Mouse (Mus musculus) retina, postnatal 1 day (tissue): ENCODE measurements around the gene Nod2.

ENCODE experiments used
- DNase-seq: peaks from one replicate; pipeline ENCODE4 v3.0.0-alpha.2; 2012

The Nod2 gene

DNA sequence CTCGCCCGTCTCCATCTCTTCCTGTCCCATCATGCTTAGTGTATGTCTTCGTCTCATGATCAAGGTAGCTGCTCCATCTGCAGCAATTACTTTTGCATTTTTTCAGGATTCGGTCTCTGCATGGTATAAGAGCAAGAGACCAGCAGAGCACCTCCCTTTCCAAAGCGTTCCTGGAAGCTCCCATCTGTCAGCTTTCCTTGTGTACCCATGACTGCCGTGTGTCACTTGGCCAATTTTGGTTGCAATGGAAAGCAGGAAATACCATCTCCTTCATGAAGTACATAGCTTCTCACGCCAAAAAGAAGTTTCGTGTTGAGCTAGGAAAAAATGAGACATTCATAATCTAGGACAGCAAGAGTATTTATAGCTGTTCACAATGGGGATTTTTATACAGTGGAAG lies 33.9 kb downstream of the Nod2 start:
- no peak for DNase-seq

DNA sequence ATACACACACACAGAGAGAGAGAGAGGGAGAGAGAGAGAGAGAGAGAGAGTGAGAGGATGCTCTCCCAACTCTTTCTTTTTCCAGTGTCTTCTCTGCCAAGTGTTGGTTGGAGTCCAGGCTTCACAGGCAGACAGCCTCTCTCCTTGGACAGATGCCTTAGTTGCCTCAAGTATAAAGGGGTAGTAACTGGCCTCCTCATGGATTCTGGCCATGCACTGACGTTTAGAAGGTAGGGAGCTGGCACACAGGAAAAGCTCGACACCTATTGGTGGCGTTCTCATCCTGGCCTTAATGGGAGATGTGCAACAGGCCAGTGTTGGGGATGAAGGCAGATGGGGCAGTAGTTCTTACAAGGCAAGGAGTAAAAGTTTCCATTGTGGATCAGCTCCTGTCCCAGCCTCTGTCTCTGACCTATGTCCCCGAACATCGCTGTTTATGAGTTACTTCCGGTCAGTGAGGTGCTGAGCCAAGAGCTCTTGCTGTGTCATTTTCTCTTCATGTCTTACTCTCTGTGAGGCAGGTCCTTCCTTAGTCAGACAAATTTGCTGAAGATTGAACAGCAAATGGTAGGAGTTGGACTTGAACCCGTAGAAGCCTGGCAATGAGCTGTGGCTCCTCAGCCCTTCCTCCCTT lies 36.7 kb downstream of the Nod2 start:
- no peak for DNase-seq

DNA sequence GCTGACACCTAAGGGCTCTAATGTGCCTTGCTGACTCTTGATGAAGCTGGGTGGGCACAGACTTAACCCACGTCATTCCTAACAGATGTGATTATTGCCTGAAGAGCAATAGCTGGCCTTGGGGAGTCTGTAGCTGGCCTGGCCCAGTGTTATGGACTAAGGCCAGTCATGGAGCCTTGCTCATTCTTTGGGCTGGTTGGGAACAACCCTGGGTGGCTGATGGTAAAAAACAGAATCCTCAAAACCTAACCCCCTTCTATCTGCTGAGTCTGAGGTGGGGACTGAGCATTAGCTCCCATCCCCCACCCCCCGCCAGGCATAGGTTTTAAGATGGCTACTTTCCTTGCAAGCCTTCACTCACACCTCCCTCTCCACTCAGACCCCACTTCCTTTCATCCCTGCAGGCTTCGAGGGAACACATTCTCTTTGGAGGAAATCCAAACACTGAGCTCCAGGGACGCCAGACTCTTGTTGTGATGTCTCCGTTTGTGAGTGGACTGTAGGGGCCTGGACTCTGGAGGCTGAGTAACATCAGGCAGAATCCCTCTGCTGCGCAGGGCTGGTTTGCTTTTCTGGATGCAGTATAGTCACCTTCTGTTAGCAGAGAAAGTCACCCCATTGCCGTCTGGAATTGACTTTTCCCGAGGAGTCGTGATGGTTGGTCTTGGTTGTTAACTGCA lies 39.3 kb downstream of the Nod2 start:
- DNase-seq, result no peak

DNA sequence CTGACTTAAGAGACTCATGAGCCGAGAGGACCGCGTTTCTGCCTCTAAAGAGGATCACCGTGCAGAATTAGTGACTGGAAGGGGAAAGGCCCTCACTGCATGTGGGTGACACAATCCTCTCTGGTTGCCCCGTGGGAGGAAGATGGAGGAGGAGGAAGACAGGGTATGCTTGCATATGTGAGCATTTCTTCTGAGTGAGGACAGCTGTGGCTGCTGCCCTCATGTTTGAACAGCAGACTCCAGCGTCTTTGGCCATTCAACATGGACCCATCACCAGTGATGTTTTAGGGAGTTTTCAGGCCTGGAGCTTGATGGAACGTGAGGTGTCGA lies 39.8 kb downstream of the Nod2 start:
- DNase-seq, result no peak

DNA sequence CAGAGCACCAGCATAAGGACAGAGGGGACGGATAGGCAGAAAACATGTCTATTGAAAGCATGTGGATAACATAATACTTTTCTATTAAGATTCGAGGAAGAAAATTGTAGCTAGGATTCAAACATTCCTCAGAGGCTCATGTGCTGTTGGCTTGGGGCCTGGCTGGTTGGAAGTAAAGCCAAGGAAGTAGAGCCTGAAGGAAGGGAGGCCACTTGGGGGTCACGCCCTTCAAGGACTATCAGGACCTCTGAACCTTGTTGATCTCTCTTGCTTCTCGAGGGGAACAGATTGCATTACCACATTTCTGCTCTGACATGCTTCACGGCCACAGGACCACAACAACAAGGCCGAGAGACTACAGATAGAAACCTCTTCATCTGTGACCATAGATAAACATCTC lies 42.0 kb downstream of the Nod2 start:
- no peak for DNase-seq

DNA sequence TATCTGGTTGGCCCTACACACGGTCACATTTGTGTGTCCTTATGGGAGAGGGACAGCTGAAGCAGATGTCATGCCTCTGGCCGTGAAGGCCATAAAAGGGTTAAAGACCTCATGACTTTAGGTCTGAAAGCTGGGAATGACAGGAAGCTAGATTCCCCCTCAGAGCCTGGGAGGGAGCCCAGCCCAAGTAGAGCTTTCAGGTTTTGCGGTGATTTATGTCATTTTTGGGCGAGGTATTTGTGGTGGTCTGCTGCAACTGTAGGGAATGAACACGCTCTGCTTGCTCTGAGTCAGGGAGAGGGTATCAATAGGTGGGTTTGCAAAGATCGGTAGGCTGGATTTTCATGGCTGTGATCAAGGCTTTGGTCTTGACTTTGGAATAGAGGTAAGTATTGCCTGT lies 42.8 kb downstream of the Nod2 start:
- DNase-seq, result no peak

DNA sequence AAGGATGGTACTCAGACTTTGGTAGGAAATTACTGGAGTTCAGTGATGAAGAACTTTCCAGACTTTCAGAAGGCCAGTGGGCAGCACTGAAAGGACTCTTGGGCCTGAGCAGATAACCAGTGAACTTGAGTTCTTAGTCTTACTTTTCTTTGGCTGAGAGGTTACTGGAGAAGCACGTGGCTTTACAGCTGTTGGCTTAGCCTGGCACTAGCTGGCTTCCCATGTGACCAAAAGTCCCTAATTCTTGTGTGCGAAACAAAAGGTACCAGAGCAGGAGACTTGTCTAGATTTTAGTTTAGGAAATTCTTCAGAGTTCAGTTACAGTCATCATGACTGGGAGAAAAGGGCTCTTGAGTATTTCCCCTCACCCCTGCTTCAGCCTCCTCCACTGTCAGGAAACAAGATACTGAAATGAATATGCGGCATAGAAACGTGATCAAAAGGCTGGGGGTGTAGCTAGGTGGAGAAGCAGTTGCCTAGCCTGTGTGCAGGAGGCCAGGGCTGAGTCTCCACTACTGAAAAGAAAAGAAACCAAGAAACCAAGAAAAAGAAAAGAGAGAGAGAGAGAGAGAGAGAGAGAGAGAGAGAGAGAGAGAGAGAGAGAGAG lies 44.3 kb downstream of the Nod2 start:
- DNase-seq, result no peak

DNA sequence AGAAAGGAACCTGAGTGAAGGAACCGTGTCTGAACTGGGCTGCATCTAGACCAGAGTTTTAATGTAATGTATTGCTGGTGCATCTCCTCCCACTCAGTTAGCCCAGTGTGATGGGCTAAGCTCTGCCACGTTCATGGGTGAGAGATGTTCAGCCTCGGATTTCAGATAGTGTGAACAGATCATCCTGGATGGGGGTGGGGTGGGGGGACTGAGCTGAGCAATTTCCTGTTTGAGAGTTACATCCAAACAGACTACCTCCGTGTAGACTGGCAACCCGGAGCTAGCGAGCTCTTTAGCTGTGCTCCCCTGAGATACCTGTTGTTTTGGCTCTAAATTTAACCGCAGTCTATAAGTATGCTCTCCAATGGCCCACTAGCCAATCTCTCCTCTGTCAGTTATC lies 44.8 kb downstream of the Nod2 start:
- no peak for DNase-seq

DNA sequence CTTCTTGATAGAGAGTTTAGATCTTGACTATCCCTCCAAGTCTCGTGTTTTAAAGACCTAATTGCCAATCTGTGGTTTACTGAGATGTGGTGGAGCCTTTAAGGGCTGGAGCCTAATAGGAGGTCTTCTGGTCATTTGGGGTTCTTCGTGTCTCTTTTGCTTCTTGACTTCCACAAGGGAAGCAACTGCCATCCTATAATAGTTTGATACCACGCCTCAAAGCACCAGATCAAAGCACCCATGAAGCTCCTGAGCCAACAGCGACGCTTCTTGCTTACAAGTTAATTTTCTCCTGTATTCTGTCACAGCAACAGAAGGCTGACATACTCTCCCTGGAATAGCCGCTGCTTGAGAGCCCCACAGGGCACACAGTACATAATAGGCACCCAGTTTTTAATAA lies 45.8 kb downstream of the Nod2 start:
- no peak for DNase-seq

DNA sequence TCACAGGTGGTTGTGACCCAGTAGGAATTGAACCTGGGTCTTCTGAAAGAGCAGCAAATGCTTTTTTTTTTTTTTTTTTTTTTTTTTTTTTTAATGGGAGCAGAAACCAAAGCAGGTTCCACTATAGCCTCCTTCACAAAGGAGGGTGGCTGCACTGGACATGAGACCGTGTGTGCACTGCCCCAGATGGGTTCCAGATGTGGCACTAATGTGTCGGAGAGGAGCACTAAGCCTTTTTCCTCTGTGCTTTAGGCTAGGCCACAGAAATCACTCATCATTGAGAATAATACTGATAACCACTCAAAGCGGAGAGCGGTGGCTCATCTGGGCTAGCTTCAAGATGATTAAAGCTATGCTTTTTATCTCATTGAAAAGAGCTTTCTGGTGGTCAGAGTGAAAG lies 46.3 kb downstream of the Nod2 start:
- DNase-seq, result no peak

DNA sequence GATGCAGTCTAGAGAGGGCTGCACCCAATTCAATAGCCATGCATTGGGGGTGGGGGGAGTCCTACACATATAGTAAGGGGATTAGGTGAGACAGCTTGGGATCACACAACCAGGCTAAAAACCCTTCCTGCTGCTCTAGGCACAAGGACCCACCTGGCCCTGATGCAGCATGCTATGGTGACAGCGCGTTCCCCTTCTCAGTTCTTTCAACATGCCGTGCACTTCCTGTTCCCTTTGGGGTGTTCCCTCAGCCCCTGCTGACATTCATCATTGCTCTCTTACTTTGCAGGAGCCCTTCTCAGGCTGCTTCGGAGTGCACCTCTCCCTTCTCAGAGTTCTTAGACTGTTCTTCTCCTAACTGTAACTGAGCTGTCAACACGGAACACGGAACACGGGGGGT lies 47.2 kb downstream of the Nod2 start:
- DNase-seq, result no peak

DNA sequence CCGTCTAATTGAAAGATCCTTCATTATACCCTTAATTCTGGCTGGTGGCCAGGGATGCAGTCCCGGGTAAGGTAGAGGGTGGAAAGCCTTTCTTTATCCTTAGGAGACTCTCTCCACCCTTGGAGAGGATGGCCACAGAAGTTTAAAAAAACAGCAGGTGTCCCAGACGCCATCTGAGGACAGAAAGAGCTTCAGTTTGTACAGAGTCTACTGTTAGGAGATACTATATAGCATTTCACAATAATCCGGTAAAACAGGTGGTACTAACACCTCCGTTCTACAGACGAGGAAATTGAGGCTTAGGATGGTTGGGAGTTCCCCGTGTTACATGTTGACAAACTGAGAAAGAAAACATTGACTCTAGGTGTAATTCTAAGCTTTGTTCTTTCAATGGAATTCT lies 49.1 kb downstream of the Nod2 start:
- DNase-seq, result no peak

DNA sequence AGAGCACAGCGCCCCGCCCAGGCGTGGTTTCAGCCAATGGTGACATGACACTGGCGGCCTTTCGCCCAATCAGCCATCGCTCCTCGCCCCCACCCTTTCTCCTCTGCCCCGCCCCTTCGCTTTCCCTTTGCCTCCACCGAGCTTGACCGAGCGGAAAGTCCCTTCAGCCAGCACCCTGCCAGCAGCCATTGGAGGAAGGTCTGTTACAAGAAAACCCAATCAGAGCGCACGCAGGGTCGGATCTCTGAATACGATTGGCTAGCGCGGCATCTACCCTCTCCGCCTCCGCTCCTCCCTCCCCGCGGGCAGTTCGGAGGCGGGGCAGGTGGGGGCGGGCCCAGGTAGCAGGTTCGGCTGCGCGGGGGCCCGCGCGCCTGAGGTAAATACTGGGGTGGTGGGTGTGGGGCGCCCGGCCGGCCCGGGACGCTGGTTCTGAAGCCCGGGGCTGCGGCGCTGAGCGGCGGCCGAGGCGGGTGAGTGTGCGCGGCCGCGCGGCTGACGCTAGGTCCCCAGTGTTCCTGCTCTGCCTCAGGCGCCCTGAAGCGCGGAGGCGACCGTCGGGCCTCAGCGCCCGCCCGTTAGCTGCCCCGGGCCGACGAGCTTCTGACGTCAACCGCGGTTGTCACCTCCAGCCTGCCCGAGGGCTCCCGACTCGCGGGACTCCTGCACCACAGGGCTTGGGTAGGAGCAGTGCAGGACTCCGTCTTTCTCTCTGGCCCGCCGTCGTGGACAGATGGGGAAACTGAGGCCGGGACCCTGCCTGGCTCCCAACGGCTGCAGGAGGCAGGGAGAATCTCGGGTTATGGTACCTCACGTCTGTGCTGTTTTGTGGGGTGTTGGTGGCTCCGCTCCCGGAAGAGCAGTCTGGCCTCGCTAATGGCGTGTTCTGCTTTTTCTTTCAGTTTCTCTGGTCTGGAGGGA lies 49.9 kb downstream of the Nod2 start, which contains the start of gene Cyld:
TSS of gene Cyld (plus strand) at position 308 of the 921 bp plus-strand sequence.
- DNase-seq, result peak; percentile 100

DNA sequence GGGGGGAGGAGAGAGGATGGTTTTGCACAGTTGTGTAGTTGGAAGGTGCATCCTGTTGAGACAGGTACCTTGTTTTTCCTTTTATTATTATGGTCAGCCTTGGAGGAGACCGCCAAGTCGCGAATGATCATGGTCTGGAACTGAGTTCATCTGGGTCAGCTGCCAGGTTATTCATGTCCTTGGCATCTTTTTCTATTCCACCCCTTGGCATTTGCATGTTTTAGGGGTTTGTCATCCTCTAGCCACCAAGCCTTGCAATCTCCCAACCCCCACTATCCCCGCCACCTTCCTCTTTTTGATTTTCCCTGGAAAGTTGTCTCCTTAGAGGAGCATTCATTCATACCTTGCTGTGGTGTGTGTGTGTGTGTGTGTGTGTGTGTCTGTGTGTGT lies 50.5 kb downstream of the Nod2 start:
- no peak for DNase-seq

DNA sequence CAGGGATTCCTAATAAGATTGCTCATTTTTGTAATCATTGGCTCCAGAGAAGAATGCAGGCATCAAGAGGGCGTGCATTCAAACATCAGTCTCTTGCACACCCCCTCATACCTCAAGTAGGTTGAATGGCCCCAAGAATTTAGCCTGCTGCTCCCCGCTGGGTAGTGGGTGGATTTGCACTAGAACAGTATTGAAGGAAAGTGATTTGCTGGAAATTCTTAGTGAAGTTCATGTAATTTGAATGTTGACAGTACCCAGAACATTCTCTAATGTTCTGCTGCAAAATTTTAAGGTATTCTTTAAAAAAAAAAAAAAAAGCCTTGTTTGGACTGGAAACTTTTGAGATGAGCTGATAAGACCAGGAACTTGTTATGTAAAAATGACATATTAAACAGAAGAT lies 50.9 kb downstream of the Nod2 start:
- no peak for DNase-seq

DNA sequence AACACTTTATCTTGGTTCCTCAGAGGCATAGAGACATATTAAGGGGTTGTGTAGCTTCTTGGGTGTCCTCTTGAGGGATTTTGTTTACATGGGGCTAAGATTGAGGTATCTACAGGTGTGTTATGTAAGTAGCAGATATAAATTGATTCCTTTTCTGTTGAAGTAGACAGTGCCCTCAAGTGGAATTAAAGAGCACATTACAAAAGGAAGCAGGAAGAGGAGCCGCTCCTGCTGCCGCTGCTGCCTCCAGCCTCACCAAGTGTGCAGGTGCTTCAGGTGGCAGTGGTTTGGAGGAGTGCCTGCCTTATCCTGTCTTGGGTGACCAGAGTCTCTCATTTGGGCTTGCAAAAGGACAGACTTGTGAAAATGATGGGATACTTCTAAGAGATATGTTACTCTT lies 54.5 kb downstream of the Nod2 start:
- DNase-seq, result peak; percentile 13

DNA sequence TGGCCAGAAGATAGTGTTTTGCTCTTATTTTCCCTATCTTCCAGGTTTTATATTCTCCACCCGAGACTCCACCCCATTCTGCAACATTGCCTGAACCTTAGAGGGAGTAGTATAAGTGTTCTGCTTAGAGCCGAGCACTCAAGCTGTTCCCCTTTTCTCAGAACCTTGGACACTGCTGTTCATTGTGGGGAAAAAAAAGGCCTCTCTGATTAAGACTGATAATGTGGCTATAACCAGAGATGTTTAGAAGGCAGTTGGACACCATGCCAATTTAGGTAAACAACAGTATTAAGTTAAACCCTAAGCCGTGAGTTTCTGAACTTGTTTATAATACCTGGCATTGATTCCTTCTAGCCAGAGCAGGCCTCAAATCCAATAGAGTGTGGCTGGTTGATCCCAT lies 55.7 kb downstream of the Nod2 start:
- no peak for DNase-seq

DNA sequence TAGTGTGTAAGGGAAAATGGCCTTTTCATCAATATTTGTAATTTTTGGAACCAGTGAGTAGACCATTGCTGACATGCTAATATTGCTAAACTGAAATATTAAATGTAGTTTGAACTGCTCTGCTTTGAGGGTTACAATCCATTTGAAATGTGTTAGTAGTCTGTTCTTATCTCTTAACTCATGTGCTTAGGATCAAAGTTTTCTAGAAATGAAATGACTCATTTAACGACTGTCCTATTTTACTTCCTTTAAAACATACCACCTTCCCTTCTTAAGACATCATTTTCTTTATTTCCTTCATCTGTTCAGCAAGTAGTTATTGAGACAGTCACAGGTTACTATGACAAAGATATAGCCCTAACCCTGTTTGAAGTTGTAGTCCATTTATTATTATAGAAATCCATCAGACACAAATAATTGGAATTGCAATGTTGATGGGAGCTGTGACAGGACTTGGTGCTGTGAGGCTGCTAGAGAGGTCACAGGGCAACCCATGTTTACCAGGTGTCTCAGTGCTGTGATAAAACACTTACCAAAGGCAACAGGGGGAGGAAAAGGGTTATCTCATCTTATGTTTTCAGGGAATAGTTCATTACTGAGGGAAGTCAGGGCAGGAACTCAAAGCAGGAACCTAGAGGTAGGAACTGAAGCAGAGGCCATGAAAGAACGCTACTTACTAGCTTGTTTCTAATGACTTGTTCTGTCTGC lies 76.3 kb downstream of the Nod2 start:
- no peak for DNase-seq
